Mouse (Mus musculus): ENCODE measurements at regions not wholly inside any gene's neighbourhood (a gene's known extent, or its start where the extent isn't known, plus 50 kb on each side); places are given as distances from the start of the nearest gene placed in this dataset.

DNA sequence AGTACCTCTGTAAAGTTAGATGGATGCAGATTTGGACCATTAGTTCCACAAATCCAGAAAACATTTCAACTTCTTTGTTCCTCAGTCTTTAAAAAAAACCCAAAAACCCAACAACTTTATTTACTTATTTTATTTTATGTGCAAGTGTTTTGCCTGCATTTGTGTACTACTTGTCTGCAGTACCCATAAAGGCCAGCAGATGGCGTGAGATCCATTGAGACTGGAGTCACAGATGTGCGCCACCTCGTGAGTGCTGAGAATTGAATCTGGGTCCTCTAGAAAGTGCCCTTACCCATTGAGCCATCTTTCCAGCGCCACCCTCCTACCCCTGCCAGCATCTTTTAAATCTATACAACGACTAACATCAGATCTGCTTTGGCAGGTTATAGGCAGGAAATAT lies 53.0 kb downstream of the Gm12689 start:
- WGBS: 66% methylated on average over 5 of the region's 5 CpGs

DNA sequence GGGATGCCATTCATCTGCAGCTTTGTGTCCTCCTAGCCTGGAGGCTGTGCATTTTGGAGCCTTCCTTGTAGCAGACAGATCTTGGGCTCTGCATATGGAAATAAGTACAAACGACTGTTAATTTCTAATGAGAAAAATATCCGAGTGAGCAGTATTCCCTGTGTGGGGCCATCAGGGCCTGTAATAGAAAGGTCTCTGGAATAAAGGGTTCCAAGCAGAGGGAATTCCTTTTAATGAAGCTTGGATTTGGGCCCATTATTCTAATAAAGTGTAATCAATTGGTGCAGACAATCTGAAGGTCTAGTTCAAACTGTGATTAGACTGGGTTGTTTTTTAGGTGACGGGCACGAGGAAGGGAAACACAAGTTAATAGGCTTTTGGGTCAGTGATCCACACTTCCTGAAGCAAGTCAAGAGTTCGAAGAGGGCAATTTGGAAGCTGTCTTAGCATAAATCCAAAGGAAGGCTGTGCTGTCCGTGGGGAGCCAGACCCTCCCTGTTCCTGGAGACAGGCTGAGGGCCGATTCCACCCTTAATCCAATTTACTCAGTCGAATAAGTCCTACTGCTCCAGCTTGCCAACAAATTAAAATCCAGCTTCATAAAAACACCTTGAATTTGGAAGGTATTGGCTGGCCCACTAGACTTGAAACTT lies 57.5 kb downstream of the Gm12689 start:
- Histone ChIP-seq H3K9me3 (ENCODE audit: control insufficient read depth, low read length) (0 out of 2 replicates have a peak, but pooled peaks cover 3% of the 10 kb centered on the region), H3K36me3 (ENCODE audit: control insufficient read depth, insufficient read depth, low read length) (no peaks in the 10 kb centered on the region), H3K9ac (ENCODE audit: low read depth, low read length) (no peak overlapping the region), H3K4me1 (ENCODE audit: control insufficient read depth, insufficient read depth, low read length) (0 out of 2 replicates have a peak, but pooled peaks cover 3% of the 10 kb centered on the region), H3K4me3 (ENCODE audit: low read depth, low read length) (no peak overlapping the region), H3K4me2 (ENCODE audit: low read depth, low read length) (no peak overlapping the region), H3K27me3 (replicated peaks; ENCODE audit: control insufficient read depth, insufficient read depth, low read length) (no peaks in the 10 kb centered on the region), H3K27ac (replicated peaks; ENCODE audit: low read depth, low read length) (no peak overlapping the region)
- ATAC-seq (ENCODE audit: low read depth) (no peak), DNase-seq (ENCODE audit: low spot score) (no peak)
- WGBS: 29% methylated on average over 8 of the region's 8 CpGs

More for the DNA sequence above, 53.0 kb downstream of the Gm12689 start:
- Histone ChIP-seq H3K27ac (replicated peaks; ENCODE audit: low read depth, low read length) (no peak overlapping the region), H3K36me3 (ENCODE audit: control insufficient read depth, insufficient read depth, low read length) (no peaks in the 10 kb centered on the region), H3K4me3 (ENCODE audit: low read depth, low read length) (no peak overlapping the region), H3K9ac (ENCODE audit: low read depth, low read length) (no peak overlapping the region), H3K9me3 (ENCODE audit: control insufficient read depth, low read length) (0 out of 2 replicates have a peak, but pooled peaks cover 3% of the 10 kb centered on the region), H3K4me2 (ENCODE audit: low read depth, low read length) (no peak overlapping the region), H3K4me1 (ENCODE audit: control insufficient read depth, insufficient read depth, low read length) (0 out of 2 replicates have a peak, but pooled peaks cover 3% of the 10 kb centered on the region), H3K27me3 (replicated peaks; ENCODE audit: control insufficient read depth, insufficient read depth, low read length) (no peaks in the 10 kb centered on the region)
- no peak for ATAC-seq (ENCODE audit: low read depth)
- no peak for DNase-seq (ENCODE audit: low spot score)

DNA sequence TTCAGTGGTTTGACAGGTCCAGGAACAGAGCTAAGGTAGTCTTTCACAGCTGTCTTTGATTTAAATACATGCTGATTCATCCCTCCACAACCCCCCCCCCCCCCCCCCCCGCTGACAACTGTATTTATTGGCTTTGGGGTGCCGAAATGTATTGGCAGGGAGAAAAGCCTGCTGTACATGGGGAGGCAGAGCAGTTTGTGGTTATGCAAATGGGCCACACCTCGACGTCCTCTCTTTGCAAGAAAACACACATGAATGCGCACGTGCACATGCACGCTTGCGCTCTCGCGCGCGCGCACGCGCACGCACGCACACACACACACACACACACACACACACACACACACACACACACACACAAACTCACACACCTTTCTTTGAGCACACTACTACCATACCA lies 58.5 kb downstream of the Gm12689 start:
- no peak for ATAC-seq (ENCODE audit: low read depth)
- Histone ChIP-seq H3K4me2 (ENCODE audit: low read depth, low read length) (peak overlapping the region; percentile 35), H3K4me3 (ENCODE audit: low read depth, low read length) (0 out of 2 replicates have a peak overlapping the region, but pooled peaks have one; percentile 1)

DNA sequence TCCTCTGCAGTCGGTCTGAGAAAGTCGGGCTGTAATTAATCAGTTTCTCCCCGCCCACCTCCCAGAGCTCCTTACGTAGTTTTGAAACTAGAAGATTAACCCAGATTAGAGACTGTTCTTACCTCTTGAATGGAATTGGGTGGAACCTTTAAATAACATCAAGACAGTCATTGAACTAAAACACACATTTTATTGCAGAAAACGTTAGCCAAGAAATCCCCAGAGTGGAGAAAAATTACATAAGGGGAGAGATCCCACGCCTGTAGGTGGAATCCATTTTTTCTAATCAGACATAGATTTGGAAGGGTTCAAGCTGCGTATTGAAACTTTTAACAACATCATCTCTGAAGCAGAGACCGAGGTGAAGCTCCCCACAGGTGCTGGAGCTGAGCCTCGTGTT lies 59.1 kb downstream of the Gm12689 start:
- Histone ChIP-seq H3K4me2 (ENCODE audit: low read depth, low read length) (peak overlapping the region; percentile 35; the same call in 1 of the 2 replicates), H3K9me3 (ENCODE audit: control insufficient read depth, low read length) (peaks cover 5% of the 10 kb centered on the region; the same call in 1 of the 2 replicates), H3K36me3 (ENCODE audit: control insufficient read depth, insufficient read depth, low read length) (no peaks in the 10 kb centered on the region), H3K27me3 (replicated peaks; ENCODE audit: control insufficient read depth, insufficient read depth, low read length) (no peaks in the 10 kb centered on the region), H3K4me1 (ENCODE audit: control insufficient read depth, insufficient read depth, low read length) (0 out of 2 replicates have a peak, but pooled peaks cover 3% of the 10 kb centered on the region), H3K9ac (ENCODE audit: low read depth, low read length) (no peak overlapping the region), H3K27ac (replicated peaks; ENCODE audit: low read depth, low read length) (no peak overlapping the region), H3K4me3 (ENCODE audit: low read depth, low read length) (0 out of 2 replicates have a peak overlapping the region, but pooled peaks have one; percentile 1)
- DNase-seq (ENCODE audit: low spot score) (no peak), ATAC-seq (ENCODE audit: low read depth) (no peak)
- WGBS: 33% methylated on average over 9 of the region's 9 CpGs

More for the DNA sequence above, 58.5 kb downstream of the Gm12689 start:
- WGBS: 58% methylated on average over 16 of the region's 17 CpGs
- Histone ChIP-seq H3K4me1 (ENCODE audit: control insufficient read depth, insufficient read depth, low read length) (0 out of 2 replicates have a peak, but pooled peaks cover 3% of the 10 kb centered on the region), H3K36me3 (ENCODE audit: control insufficient read depth, insufficient read depth, low read length) (no peaks in the 10 kb centered on the region), H3K9me3 (ENCODE audit: control insufficient read depth, low read length) (peaks cover under 1% of the 10 kb centered on the region; the same call in 1 of the 2 replicates), H3K27me3 (replicated peaks; ENCODE audit: control insufficient read depth, insufficient read depth, low read length) (no peaks in the 10 kb centered on the region), H3K27ac (replicated peaks; ENCODE audit: low read depth, low read length) (no peak overlapping the region), H3K9ac (ENCODE audit: low read depth, low read length) (no peak overlapping the region)
- DNase-seq (ENCODE audit: low spot score): no peak

DNA sequence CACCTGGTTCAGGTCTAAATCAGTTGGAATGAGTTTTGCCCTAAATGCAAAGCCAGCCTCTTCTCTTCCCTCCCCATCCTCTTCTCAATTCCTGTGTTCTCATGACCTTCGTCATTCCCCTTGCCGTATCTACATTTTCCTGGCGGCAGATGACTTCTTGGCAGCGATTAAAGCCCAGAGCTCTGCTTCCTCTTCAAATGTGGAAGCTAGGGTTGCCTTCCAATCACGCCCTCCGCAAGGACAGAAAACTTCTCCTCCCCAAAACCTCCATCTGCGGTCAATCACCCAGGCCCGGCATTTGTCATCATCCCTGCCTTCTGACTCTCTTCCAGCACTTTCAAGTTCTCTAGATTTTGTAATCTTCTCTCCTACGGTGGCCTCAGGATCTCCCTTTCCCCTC lies 72.3 kb downstream of the Gm12689 start:
- H3K4me3 ChIP-seq (ENCODE audit: low read depth, low read length): no peak overlapping the region
- no peak overlapping the region for H3K27ac ChIP-seq (replicated peaks; ENCODE audit: low read depth, low read length)
- WGBS: 84% methylated on average over 9 of the region's 9 CpGs
- H3K4me2 ChIP-seq (ENCODE audit: low read depth, low read length): no peak overlapping the region
- ATAC-seq (ENCODE audit: low read depth): no peak
- no peak for DNase-seq (ENCODE audit: low spot score)
- no peaks in the 10 kb centered on the region for H3K36me3 ChIP-seq (ENCODE audit: control insufficient read depth, insufficient read depth, low read length)
- no peak overlapping the region for H3K9ac ChIP-seq (ENCODE audit: low read depth, low read length)
- no peaks in the 10 kb centered on the region for H3K27me3 ChIP-seq (replicated peaks; ENCODE audit: control insufficient read depth, insufficient read depth, low read length)
- no peaks in the 10 kb centered on the region for H3K4me1 ChIP-seq (ENCODE audit: control insufficient read depth, insufficient read depth, low read length)
- no peaks in the 10 kb centered on the region for H3K9me3 ChIP-seq (ENCODE audit: control insufficient read depth, low read length)

DNA sequence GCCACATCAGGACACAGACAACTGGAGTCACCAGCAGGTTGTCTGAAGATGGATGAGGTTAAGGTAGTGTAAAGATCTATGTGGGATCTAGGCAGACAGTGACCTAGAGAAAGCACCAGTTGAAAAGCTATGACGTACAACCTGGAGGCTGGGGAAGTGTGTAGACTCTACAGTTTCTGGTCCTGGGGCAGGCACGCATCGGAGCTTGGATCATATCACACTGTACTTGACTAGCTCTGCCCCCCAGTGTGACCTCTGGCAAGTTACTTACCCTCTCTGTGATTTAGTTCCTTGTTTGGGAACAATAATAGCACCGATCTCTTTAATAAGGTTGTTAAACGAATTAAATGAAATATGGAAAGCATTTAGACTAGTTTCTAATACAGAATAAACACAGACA lies 75.5 kb downstream of the Gm12689 start:
- Histone ChIP-seq H3K36me3 (ENCODE audit: control insufficient read depth, insufficient read depth, low read length) (no peaks in the 10 kb centered on the region), H3K4me3 (ENCODE audit: low read depth, low read length) (no peak overlapping the region), H3K27ac (replicated peaks; ENCODE audit: low read depth, low read length) (no peak overlapping the region), H3K4me2 (ENCODE audit: low read depth, low read length) (no peak overlapping the region), H3K9me3 (ENCODE audit: control insufficient read depth, low read length) (no peaks in the 10 kb centered on the region), H3K4me1 (ENCODE audit: control insufficient read depth, insufficient read depth, low read length) (no peaks in the 10 kb centered on the region), H3K27me3 (replicated peaks; ENCODE audit: control insufficient read depth, insufficient read depth, low read length) (no peaks in the 10 kb centered on the region), H3K9ac (ENCODE audit: low read depth, low read length) (no peak overlapping the region)
- no peak for ATAC-seq (ENCODE audit: low read depth)
- DNase-seq (ENCODE audit: low spot score): no peak
- 75% methylated on average over 5 of the region's 5 CpGs for WGBS

DNA sequence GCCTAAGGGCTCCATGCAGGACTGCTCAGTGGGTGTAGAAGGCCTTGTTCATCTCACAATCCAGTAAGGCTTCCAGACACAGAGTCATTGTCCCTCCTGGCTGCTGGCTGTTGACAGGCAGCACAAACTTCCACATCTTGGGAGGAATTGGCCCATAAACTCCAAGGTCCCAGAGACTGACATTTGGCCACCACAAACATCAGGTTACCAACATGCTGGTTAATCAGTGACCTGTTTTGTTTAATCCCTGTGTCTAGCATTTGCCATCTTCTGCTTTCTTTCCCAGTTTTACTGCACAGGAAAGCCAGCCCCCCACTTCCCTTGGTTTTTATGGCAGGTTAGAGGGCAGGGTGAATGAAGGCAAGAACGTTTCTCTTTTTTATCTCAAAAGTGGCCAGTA lies 80.5 kb downstream of the Gm12689 start:
- WGBS: 30% methylated on average over 1 of the region's 1 CpGs
- Histone ChIP-seq H3K36me3 (ENCODE audit: control insufficient read depth, insufficient read depth, low read length) (no peaks in the 10 kb centered on the region), H3K9ac (ENCODE audit: low read depth, low read length) (no peak overlapping the region), H3K4me2 (ENCODE audit: low read depth, low read length) (no peak overlapping the region), H3K4me3 (ENCODE audit: low read depth, low read length) (no peak overlapping the region), H3K4me1 (ENCODE audit: control insufficient read depth, insufficient read depth, low read length) (no peaks in the 10 kb centered on the region), H3K9me3 (ENCODE audit: control insufficient read depth, low read length) (no peaks in the 10 kb centered on the region), H3K27me3 (replicated peaks; ENCODE audit: control insufficient read depth, insufficient read depth, low read length) (peaks cover 6% of the 10 kb centered on the region; the same call in 1 of the 2 replicates), H3K27ac (replicated peaks; ENCODE audit: low read depth, low read length) (no peak overlapping the region)
- DNase-seq (ENCODE audit: low spot score): no peak
- ATAC-seq (ENCODE audit: low read depth): no peak

DNA sequence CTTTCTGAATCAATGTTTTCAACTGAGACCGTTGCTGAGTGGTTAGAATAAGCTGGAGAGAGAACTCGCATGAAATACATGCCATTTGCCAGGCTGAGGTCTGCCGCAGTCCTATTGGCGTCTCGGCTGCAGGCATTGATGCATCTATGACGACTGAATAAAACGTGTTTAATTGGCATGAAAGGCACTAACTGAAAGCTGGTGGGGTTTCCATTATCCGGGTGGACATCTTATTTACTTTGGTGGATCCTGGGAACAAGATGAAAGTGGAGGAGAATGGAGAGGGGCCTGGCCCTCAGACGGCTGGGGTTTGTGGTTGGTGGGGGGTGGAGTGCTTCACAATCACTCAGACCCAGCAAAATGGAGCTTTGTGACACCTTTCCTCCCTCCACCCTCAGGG lies 81.2 kb downstream of the Gm12689 start:
- no peaks in the 10 kb centered on the region for H3K36me3 ChIP-seq (ENCODE audit: control insufficient read depth, insufficient read depth, low read length)
- no peak overlapping the region for H3K9ac ChIP-seq (ENCODE audit: low read depth, low read length)
- no peaks in the 10 kb centered on the region for H3K4me1 ChIP-seq (ENCODE audit: control insufficient read depth, insufficient read depth, low read length)
- H3K4me3 ChIP-seq (ENCODE audit: low read depth, low read length): no peak overlapping the region
- peaks cover 6% of the 10 kb centered on the region; the same call in 1 of the 2 replicates for H3K27me3 ChIP-seq (replicated peaks; ENCODE audit: control insufficient read depth, insufficient read depth, low read length)
- no peak for DNase-seq (ENCODE audit: low spot score)
- ATAC-seq (ENCODE audit: low read depth): no peak
- WGBS: 31% methylated on average over 9 of the region's 9 CpGs
- no peaks in the 10 kb centered on the region for H3K9me3 ChIP-seq (ENCODE audit: control insufficient read depth, low read length)
- H3K27ac ChIP-seq (replicated peaks; ENCODE audit: low read depth, low read length): no peak overlapping the region
- H3K4me2 ChIP-seq (ENCODE audit: low read depth, low read length): no peak overlapping the region

DNA sequence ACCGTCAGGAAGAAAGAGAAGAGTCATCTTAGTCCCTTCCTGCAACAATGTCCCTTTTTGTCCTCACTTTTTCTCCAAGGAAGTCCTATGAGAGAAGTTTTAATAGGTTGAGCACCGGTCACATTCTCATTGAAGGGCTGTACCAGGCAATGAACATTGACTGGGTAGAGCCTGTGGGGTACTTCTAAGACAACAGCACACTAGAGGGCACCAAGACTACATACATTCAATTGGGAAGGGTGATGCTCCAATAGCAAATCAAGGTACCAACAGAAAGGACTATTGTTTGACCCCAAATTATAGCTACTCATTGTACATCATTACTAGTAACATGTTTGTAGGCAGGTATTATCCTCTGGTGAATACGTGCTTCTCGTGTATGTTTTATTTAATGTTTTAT lies 84.3 kb downstream of the Gm12689 start:
- H3K27me3 ChIP-seq (replicated peaks; ENCODE audit: control insufficient read depth, insufficient read depth, low read length): peaks cover 6% of the 10 kb centered on the region; the same call in 1 of the 2 replicates
- H3K36me3 ChIP-seq (ENCODE audit: control insufficient read depth, insufficient read depth, low read length): no peaks in the 10 kb centered on the region
- H3K9ac ChIP-seq (ENCODE audit: low read depth, low read length): no peak overlapping the region
- no peaks in the 10 kb centered on the region for H3K9me3 ChIP-seq (ENCODE audit: control insufficient read depth, low read length)
- H3K4me3 ChIP-seq (ENCODE audit: low read depth, low read length): no peak overlapping the region
- DNase-seq (ENCODE audit: low spot score): peak; percentile 11
- no peak overlapping the region for H3K27ac ChIP-seq (replicated peaks; ENCODE audit: low read depth, low read length)
- ATAC-seq (ENCODE audit: low read depth): no peak
- H3K4me2 ChIP-seq (ENCODE audit: low read depth, low read length): no peak overlapping the region
- 74% methylated on average over 4 of the region's 4 CpGs for WGBS
- no peaks in the 10 kb centered on the region for H3K4me1 ChIP-seq (ENCODE audit: control insufficient read depth, insufficient read depth, low read length)
